Mouse (Mus musculus): Measurements from ENCODE around the gene Syf2. TPM values are rescaled to one million over a fixed set of nuclear protein-coding genes. Genes with fewer than 3 reads are reported as not detected.

The Syf2 gene
- total and polyA plus RNA-seq, 2 experiments from 2014 or later: 53.3 to 75.0 TPM

DNA sequence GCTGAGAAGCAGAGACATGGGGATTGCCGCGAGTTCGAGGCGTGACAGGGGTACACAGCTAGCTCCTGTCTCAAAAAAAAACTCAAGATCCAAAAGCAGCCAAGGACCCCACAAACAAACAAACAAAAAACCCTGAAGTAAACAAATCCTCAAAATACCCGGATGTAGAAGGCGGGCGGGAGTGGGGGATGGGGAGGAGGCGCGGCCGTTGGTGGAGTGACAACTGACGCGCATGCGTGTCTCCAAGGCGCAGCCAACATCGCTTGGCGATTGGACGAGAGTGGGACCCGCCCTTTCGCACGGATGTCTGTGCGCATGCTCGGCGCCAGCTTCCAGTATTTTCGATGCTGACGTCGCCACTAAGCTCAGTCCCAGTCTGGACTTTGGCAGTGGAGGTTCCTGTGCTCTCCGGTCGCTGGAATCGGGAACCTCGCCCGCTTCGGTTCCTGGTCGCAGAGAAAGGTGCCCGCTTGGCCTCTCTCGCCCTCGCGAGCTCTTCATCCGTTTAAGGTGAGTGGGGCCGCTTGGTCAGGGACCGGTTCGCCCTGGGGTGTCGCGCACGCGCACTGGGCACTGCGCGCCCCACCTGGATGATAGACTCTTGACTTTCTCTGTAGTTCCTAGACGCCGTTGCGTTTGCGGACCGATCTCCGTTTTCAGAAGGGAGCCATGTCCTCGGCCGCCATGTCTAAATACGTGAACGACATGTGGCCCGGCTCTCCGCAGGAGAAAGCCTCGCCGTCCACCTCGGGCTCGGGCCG, 7.3 kb upstream of the Syf2 start, which contains the start of gene Rsrp1:
Gene Rsrp1 (plus strand): TSS at position 335 of the 761 bp plus-strand sequence.
- Histone ChIP-seq H3K27ac (ENCODE audit: low read depth, low read length) (peak within 1 kb of the TSS; percentile 96), H3K9me3 (ENCODE audit: low read length) (no peaks in the 10 kb centered on the region), H3K36me3 (ENCODE audit: insufficient read depth) (peaks cover 30% of the 10 kb centered on the region), H3K4me2 (ENCODE audit: low read depth) (peak within 1 kb of the TSS; percentile 76), H3K9ac (peak within 1 kb of the TSS; percentile 95), H3K27me3 (ENCODE audit: insufficient read depth, low read length) (no peaks in the 10 kb centered on the region), H3K4me1 (ENCODE audit: insufficient read depth) (peaks cover 16% of the 10 kb centered on the region), H3K4me3 (ENCODE audit: low read depth, low read length) (peak within 1 kb of the TSS; percentile 97)
- DNase-seq (peak; percentile 100), ATAC-seq (peak; percentile 97)
- no peak for TF ChIP-seq CTCF (IDR thresholded peaks at IDR 0.05; ENCODE audit: low read depth)
- under 1% methylated on average over 64 of the region's 64 CpGs for WGBS

DNA sequence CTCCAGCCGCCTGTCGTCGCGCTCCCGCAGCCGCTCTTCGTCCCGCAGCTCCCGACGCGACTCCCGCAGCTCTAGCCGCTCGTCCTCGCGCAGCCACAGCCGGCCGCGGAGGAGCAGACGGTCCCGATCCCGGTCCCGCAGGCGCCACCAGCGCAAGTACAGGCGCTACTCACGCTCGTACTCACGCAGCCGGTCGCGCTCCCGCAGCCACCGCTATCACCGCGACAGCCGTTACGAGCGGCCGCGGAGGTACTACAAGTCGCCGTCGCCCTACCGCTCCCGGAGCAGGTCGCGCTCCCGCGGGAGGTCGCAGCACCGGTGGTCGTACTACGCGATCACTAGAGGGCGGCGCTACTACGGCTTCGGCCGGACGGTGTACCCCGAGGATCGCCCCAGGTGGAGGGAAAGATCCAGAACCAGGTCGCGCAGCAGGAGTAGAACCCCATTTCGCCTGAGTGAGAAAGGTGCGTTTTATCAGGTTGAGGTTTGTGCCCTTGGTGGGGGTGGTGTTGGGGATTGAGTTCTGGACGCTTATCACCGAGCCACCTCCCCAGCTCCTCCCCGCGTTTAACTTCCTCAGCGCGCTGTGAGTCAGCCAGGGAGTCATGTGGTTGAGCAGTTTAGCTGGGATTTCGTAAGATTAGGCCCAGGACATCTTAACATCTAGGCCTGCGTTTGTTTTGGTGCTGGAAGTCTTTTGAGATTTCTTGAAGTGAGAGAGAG, 6.5 kb upstream of the Syf2 start:
- H3K9ac ChIP-seq: peak overlapping the region; percentile 95
- peak; percentile 57 for DNase-seq
- H3K36me3 ChIP-seq (ENCODE audit: insufficient read depth): peaks cover 30% of the 10 kb centered on the region
- H3K27ac ChIP-seq (ENCODE audit: low read depth, low read length): peak overlapping the region; percentile 96
- peak overlapping the region; percentile 76 for H3K4me2 ChIP-seq (ENCODE audit: low read depth)
- peak; percentile 33; the same call in 1 of the 2 replicates for TF ChIP-seq CTCF (IDR thresholded peaks at IDR 0.05; ENCODE audit: low read depth)
- no peaks in the 10 kb centered on the region for H3K9me3 ChIP-seq (ENCODE audit: low read length)
- no peaks in the 10 kb centered on the region for H3K27me3 ChIP-seq (ENCODE audit: insufficient read depth, low read length)
- ATAC-seq: peak; percentile 47
- 2% methylated on average over 73 of the region's 75 CpGs for WGBS
- H3K4me1 ChIP-seq (ENCODE audit: insufficient read depth): peaks cover 16% of the 10 kb centered on the region
- peak overlapping the region; percentile 97 for H3K4me3 ChIP-seq (ENCODE audit: low read depth, low read length)

DNA sequence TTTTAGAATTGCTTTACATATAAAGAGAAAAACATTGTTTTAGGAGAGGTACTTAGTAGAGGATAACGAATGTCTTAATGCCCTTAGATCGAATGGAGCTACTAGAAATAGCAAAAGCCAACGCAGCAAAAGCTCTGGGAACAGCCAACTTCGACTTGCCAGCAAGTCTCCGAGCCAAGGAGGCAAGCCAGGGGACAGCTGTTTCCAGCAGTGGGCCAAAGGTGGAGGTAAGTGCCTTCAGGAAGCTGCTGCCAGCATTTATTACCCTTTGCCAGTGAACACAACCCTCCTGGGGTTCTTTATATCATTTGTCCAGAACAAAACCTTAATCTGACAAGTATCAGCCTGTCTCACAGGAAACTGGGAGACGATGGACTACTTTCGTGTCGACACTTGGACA, 5.5 kb upstream of the Syf2 start:
- H3K4me3 ChIP-seq (ENCODE audit: low read depth, low read length): peak overlapping the region; percentile 97
- H3K36me3 ChIP-seq (ENCODE audit: insufficient read depth): peaks cover 30% of the 10 kb centered on the region
- no peaks in the 10 kb centered on the region for H3K27me3 ChIP-seq (ENCODE audit: insufficient read depth, low read length)
- WGBS: 65% methylated on average over 8 of the region's 8 CpGs
- no peak overlapping the region for H3K9ac ChIP-seq
- DNase-seq (no peak), ATAC-seq (no peak)
- H3K4me2 ChIP-seq (ENCODE audit: low read depth): peak overlapping the region; percentile 76
- no peaks in the 10 kb centered on the region for H3K9me3 ChIP-seq (ENCODE audit: low read length)
- no peak for TF ChIP-seq CTCF (IDR thresholded peaks at IDR 0.05; ENCODE audit: low read depth)
- peaks cover 16% of the 10 kb centered on the region for H3K4me1 ChIP-seq (ENCODE audit: insufficient read depth)
- H3K27ac ChIP-seq (ENCODE audit: low read depth, low read length): no peak overlapping the region

DNA sequence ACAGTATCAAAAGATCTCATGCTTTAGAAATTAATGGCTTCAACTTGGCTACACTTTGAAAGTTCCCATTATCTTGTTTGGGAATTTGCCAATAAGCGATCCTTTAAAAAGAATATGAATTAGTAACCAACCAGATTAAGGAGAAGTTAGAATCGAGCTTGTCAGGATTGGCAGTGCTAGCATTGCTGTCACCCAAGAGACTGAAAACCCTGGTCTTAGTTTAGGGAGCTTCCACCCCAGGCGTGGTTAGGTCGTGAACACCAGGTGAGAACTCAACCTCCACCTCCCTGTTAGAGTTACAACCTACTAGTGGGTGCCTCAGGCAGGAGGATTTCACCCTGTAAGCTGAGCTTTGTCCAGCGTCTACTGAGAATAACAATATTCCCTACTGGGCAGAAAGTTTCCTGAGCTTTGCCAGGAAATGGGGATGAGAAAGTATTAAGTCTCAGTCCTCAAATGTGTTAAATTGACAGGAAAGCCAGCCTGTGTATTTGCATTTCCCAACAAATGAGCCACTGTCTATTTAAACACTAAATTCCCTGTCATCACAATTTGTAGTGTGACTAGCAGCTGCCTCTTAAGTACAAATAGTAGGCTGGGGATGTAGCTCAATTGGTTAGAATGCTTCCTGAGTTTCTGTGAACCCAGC, 2.8 kb upstream of the Syf2 start:
- no peak overlapping the region for H3K27ac ChIP-seq (ENCODE audit: low read depth, low read length)
- H3K36me3 ChIP-seq (ENCODE audit: insufficient read depth): peaks cover 31% of the 10 kb centered on the region
- no peak overlapping the region for H3K4me3 ChIP-seq (ENCODE audit: low read depth, low read length)
- no peak overlapping the region for H3K4me2 ChIP-seq (ENCODE audit: low read depth)
- 65% methylated on average over 5 of the region's 5 CpGs for WGBS
- H3K9ac ChIP-seq: no peak overlapping the region
- no peak for TF ChIP-seq CTCF (IDR thresholded peaks at IDR 0.05; ENCODE audit: low read depth)
- ATAC-seq (no peak), DNase-seq (no peak)
- H3K27me3 ChIP-seq (ENCODE audit: insufficient read depth, low read length): no peaks in the 10 kb centered on the region
- peaks cover 23% of the 10 kb centered on the region for H3K4me1 ChIP-seq (ENCODE audit: insufficient read depth)
- H3K9me3 ChIP-seq (ENCODE audit: low read length): no peaks in the 10 kb centered on the region

GRCm38 (mm10) chr4:134928464-134928836, 2.2 kb upstream of the Syf2 start:
- 82% methylated on average over 1 of the region's 1 CpGs for WGBS
- Histone ChIP-seq H3K4me3 (ENCODE audit: low read depth, low read length) (no peak overlapping the region), H3K4me2 (ENCODE audit: low read depth) (no peak overlapping the region), H3K9me3 (ENCODE audit: low read length) (no peaks in the 10 kb centered on the region), H3K27me3 (ENCODE audit: insufficient read depth, low read length) (no peaks in the 10 kb centered on the region), H3K9ac (no peak overlapping the region), H3K36me3 (ENCODE audit: insufficient read depth) (peaks cover 36% of the 10 kb centered on the region), H3K27ac (ENCODE audit: low read depth, low read length) (no peak overlapping the region), H3K4me1 (ENCODE audit: insufficient read depth) (peaks cover 23% of the 10 kb centered on the region)
- ATAC-seq (no peak), DNase-seq (no peak)
- no peak for TF ChIP-seq CTCF (IDR thresholded peaks at IDR 0.05; ENCODE audit: low read depth)

GRCm38 (mm10) chr4:134929536-134929935, 1.2 kb upstream of the Syf2 start:
- WGBS: 89% methylated on average over 4 of the region's 4 CpGs
- Histone ChIP-seq H3K9me3 (ENCODE audit: low read length) (no peaks in the 10 kb centered on the region), H3K4me1 (ENCODE audit: insufficient read depth) (peaks cover 22% of the 10 kb centered on the region), H3K27ac (ENCODE audit: low read depth, low read length) (no peak overlapping the region), H3K9ac (no peak overlapping the region), H3K27me3 (ENCODE audit: insufficient read depth, low read length) (no peaks in the 10 kb centered on the region), H3K4me2 (ENCODE audit: low read depth) (no peak overlapping the region), H3K36me3 (ENCODE audit: insufficient read depth) (peaks cover 46% of the 10 kb centered on the region), H3K4me3 (ENCODE audit: low read depth, low read length) (no peak overlapping the region)
- ATAC-seq (no peak), DNase-seq (no peak)
- no peak for TF ChIP-seq CTCF (IDR thresholded peaks at IDR 0.05; ENCODE audit: low read depth)
